Mouse (Mus musculus) gastrocnemius, postnatal 14 days (tissue): Measurements from ENCODE around the gene Stau1. TPM values are rescaled to one million over a fixed set of nuclear protein-coding genes. Genes with fewer than 3 reads are reported as not detected.

Experiments
- DNase-seq: peaks from one replicate; pipeline ENCODE4 v3.0.0; 2021; ENCODE audit warnings: mixed read lengths
- intact Hi-C: fragments of 180-260 bp; cut with DNase I; formaldehyde crosslinking; loops from one replicate; pipeline ENCODE4 v1.15.1; 2025; ENCODE audit warnings: low total_unique reads
- total RNA-seq, 2 experiments: library from RNA; stranded (reverse); gene quantifications; 2 replicates each; pipeline ENCODE4 v1.2.3; 2021

Gene Stau1
- total RNA-seq, 2 experiments from 2014 or later, result 40.0 to 41.7 TPM

DNA sequence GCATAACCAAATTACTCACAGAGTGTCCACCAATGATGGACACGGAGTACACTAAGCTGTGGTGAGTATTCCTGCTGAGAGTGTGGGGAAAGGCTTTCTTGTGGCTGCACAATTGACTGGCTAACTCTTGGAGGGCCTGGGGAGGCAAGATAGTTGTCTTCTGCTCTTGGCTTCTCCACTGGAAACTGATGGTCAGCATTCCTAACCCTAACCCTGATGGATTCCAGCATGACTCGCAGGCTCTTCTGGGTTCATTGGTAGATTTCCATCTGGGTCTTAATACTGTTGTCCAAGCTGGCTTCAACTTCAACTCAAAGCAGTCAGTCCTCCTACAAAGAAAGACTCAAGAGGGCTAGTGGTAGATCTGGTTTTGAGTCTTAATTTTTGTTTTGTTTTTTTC lies 53.0 kb downstream of the Stau1 start:
- intact Hi-C loops, result no loop called here
- no peak for DNase-seq

DNA sequence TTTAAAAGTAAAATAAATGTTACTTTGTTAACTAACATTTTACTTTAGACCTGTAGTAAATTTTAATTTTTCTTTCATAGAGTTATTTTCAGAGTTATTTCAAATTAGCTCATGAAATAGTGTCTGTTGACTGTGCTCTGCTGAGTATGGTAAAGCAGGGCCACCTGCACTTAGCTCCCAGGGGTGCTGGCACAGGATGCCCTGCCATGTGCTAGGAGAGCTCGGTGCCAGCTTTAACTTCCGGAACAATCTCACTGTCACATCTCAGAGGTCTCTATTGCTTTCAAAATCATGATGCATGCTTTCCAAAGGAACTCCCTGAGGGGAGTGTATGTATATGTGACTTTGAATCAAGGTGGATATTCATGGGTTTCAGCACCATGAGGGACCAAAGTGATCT lies 59.9 kb downstream of the Stau1 start:
- DNase-seq, result no peak
- intact Hi-C loops, result no loop called here

DNA sequence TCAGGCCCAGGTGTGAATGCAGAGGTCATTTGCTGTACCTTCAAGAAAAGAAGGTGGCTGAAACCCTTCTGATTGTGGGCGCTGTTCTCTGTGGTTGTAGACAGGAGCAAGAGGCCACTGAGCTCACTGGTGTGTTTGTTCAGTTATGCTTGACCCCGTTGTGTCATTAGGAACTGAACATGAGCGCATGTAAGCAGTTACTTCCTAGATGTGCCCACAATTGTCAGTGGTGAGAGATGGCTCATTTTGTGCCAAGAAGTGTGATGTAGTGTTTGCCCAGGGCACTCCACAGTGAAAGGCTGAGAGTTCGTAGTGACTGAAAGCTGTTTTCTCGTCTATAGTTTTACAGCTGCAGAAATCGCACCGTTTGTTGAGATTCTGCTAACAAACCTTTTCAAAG lies 60.5 kb downstream of the Stau1 start:
- no peak for DNase-seq
- intact Hi-C loops, result no loop called here

DNA sequence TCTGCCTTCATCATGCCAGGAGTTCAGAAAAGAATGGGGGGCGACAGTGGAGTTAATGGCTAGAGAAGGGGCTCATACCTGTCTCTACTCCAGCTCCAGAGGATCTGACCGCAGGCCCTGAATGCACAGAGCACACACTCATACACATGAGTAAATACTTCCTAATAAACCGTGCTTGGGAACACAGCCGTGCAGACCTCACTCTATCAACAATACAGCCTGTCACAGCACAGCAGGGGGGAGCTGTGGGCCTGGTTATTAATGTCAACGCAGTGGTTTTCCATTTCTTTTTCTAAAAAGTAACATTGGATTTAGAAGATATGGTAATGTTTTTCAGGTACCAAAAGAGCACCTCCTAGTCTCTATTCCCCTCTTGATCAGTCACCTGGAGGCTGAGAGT lies 61.7 kb downstream of the Stau1 start:
- intact Hi-C loops, result no loop called here
- no peak for DNase-seq

DNA sequence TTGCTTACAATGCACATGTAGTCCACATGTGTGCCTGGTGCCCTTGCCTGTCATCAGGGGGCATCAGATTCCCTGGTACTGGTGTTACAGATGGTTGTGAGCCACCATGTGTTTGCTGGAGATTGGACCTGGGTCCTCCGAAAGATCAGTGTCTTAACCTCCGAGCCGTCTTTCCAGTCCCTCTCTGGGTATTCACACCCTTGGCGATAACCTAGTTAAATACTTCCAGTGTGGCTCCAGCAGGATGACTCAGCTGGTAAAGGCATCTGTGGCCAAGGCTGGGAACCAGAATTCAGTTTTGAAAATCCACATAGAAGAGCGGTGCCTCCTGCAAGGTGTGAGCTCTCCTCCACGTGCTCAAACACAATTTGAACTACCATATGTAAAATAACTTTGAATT lies 62.2 kb downstream of the Stau1 start:
- intact Hi-C loops, result no loop called here

DNA sequence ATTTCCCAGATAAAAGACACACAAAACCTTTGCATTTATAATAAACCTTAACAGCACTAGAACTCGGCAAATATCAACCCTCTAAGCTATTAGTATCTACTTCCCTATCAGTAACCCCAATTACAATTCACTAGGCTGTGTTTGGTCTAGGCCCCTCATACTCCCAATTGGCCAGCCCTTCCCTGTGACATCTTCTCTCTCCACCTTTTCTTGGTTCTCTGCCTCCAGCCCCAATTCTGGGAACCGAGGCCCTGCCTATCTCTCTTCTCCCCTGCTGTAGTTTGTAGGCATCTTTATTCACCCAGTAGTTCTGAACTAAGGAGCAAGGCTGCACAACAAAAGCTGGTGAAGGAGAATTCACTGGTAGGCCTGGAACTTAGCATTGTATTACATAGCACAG lies 72.1 kb downstream of the Stau1 start:
- intact Hi-C loops, result no loop called here
- no peak for DNase-seq

More for the DNA sequence above, 62.2 kb downstream of the Stau1 start:
- no peak for DNase-seq

DNA sequence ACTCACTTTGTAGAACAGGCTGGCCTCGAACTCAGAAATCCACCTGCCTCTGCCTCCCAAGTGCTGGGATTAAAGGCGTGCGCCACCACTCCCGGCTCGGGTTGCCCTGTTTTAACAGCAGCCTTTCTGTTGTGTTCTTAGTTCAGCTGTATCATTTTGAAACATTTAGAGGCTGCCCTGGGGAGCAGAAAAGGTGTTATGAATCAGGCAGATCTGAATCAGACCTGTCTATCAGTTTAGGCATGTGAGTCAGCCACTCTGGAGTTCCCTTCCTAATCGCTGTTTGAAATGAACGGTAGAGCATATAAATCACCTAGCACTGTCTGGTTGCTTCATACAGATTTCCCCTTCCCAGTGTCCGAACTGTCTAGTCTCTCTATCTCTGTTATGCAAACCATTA lies 85.6 kb downstream of the Stau1 start:
- intact Hi-C loops, result no loop called here
- DNase-seq, result no peak

DNA sequence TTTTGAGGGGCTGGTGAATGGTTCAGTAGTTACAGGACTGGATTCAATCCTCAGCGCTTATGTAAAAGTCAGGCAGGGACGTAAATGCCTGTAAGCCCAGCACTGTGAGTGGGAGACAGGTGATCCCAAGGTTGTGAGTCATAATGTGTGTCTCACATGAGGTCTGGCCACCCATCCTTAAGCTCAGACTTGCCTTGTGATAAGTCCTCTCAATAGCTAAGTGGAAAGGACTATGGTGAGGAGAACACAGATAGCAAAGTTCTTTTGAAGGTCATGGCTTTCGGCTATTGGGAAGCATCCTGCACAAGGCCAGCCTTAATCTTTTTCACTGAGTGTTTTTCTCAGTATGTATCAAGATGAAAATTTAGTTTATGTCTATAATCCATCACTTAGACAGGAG lies 86.4 kb downstream of the Stau1 start:
- no peak for DNase-seq
- intact Hi-C loops, result no loop called here

DNA sequence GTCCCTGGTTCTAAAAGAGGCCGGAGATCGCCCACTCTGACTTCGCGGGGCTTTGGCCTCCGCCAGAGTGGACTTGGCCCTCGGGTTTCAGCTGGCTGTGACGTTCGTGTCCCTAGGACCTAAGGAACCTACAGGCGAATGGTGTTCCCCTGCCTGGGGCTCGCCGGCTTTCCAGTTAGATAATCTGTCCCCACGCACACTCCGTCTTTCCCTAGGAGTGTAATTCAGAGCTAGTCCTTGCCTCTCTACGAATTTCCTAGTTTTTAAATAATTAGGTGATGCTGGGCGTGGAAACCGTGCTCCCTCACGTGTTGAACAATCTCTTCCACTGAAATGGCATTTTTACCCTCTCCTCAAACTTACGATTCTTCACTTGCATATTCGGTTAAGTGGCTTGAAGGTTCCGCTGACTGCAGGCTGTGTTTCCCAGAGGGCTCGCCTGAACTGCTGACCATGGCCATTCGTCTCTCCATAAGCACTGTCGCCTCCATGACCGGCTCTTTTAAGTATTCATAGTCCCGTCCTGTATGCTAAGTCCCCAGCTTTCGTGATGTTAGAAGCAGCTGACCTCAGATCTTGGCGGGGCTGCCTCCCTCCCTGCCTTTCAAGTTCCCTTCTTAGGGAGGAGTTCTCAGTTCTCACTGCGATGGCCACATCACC lies 89.4 kb downstream of the Stau1 start:
- intact Hi-C loops, result no loop called here
- DNase-seq, result peak; percentile 13

DNA sequence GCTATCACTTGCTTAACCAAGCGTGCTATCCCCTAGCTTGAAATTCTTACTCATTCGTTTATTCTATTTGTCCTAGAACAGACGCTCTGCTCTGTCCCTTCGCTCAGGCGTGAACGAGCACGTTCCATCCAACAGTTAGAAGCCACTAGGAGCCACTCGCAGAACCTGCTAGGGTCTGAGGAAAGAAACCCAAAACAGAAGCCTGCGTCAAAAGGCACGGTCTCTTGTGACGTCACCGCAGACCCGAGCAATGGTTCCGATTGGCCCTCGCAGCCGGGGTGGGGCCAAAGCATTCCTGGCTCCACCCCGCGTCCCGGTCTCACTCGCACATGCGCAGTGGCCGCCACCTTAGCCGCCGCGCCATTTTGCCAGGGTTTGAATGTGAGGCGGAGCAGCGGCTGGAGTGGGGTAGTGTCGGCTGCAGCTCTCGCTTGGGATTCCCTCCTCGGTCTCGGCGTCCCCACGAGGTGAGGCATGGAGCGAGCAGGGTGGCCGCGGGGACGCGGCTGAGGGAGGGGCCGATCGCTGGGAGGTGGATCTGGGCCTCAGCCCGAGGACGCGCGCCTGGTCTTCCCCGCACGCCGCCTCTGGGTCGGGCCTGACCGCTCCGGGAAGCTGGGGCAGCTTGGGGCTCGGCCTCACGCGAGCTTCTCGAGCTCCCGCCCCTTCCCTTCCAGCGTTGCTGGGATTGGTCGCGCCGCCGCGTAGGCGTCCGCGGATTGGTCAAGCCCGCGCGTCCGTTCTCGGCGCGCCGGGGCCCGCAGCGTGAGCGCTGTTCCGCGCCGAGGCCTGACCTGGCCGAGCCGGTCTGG lies 90.2 kb downstream of the Stau1 start, which contains the start of gene Cse1l:
Cse1l (plus strand) TSS at position 330 of the 812 bp plus-strand sequence.
- intact Hi-C loops, result no loop called here
- peak; percentile 97 for DNase-seq

DNA sequence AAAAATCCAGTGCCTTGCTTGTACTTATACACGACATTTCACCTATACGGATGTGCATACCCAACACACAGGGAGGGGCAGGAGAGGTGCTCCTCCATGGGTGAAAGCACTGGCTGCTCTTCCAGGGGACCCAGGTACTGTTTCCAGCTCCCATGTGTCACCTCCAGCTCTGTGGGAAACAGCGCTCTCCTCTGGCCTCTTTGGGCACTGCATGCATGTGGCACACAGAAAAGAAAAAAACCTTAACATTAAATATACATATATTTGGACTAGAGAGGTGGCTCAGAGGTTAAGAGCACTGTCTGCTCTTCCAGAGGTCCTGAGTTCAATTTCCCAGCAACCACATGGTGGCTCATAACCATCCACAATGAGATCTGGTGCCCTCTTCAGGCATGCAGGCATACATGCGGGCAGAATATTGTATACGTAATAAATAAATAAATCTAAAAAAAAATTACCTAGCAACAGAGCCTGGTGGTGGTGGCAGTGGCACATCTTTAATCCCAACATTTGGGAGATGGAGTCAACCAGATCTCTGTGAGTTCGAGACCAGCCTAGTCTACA lies 92.3 kb downstream of the Stau1 start:
- intact Hi-C loops, result no loop called here
- no peak for DNase-seq

DNA sequence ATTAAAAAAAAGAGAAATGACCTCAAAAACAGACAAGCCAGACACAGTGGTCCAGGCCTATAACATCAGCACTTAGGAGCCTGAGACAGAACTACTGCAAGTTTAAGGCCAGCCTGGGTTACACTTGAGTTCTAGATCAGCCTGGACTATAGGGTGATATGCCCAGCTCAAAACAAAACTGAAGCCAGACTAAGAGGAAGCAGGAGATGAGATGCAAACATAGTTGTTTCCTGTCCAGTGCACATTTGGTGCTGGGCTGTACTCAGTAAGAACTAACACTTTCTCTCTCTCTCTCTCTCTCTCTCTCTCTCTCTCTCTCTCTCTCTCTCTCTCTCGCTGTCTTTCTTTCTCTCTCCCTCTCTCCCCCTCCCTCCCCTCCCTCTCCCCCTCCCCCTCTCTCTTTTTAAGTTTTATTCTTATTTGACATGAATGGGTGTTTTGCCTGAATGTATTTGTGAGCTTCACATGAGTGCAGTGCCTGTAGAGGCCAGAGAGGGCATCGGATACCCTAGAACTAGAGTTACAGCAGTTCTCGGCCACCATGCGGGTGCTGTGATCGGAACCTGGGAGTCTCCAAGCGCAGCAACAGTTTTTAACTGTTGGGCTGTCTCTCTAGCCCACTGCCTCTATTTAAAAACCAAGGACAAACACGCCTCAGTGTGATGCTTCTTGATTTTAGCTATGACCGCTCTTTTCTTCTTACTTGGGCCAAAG lies 95.2 kb downstream of the Stau1 start:
- DNase-seq, result no peak
- intact Hi-C loops, result no loop called here

DNA sequence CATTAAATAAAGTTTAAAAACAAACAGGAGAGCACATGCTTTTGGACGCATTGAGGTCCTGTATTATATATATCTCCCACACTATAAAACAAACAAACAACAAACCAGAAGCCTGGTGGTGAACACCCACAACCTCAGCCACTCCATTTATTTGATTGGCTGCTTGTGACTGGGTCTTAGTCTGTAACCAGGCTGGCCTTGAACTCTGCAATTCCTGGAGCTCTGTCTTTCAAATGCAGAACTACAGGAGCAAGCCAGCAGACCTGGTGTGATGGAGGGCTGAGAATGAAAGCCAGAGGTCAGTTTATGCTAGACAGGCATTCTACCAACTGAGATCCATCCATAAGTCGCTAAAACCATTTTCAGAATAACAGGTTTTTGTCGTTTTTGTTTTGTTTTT lies 96.4 kb downstream of the Stau1 start:
- intact Hi-C loops, result no loop called here
- no peak for DNase-seq

DNA sequence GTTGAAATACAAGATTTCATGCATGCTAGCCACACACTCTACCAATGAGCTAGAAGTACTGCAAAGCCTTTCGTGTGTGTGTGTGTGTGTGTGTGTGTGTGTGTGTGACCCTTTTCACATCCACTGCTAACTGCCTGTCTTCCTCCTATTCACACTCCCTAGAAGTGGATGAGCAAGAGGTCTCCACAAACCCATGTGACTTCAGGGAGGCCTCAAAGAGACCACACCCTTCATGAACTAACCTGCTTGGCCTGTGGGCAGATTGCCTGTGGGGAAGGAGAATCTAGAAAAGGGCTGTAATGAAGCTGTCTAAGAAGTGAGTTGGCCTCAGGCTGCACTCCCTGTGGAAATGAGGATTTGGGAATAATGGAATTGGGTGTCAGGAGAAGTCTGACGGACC lies 96.9 kb downstream of the Stau1 start:
- intact Hi-C loops, result no loop called here
- DNase-seq, result no peak

Other genes starting within 250 kb of the Stau1 start
- gene Trp53rkb, start 203.8 kb downstream of the Stau1 start, total RNA-seq, result 1 to 10 TPM; 3.1 to 4.3 TPM
- gene Arfgef2, start 190.7 kb downstream of the Stau1 start, total RNA-seq, result 10 to 100 TPM; 18.5 to 20.7 TPM
- gene Cse1l, start 90.3 kb downstream of the Stau1 start, total RNA-seq, result 10 to 100 TPM; 46.8 to 50.2 TPM
- 1 to 10 TPM; 6.8 to 8.0 TPM for gene Ddx27, start 18.9 kb upstream of the Stau1 start, total RNA-seq
- 10 to 100 TPM; 14.5 to 14.8 TPM for gene Znfx1, start 66.7 kb upstream of the Stau1 start, total RNA-seq
- 10 to 100 TPM; 21.2 to 23.8 TPM for gene Kcnb1, start 193.9 kb upstream of the Stau1 start, total RNA-seq
- 10 to 100 TPM in 1 of 2 experiments, 1 to 10 TPM in 1; 8.0 to 11.1 TPM for gene Ptgis, start 244.3 kb upstream of the Stau1 start, total RNA-seq